Mouse (Mus musculus): ENCODE measurements around the gene Srsf7. TPM values are rescaled to one million over a fixed set of nuclear protein-coding genes. Genes with fewer than 3 reads are reported as not detected.
"Not testable (repeated sequence)": the region's sequence is repeated elsewhere in the genome, so short reads cannot be mapped to it uniquely, and the experiment has no call there.

The Srsf7 gene
- polyA plus RNA-seq, 1 experiment from 2014 or later: 178 TPM

DNA sequence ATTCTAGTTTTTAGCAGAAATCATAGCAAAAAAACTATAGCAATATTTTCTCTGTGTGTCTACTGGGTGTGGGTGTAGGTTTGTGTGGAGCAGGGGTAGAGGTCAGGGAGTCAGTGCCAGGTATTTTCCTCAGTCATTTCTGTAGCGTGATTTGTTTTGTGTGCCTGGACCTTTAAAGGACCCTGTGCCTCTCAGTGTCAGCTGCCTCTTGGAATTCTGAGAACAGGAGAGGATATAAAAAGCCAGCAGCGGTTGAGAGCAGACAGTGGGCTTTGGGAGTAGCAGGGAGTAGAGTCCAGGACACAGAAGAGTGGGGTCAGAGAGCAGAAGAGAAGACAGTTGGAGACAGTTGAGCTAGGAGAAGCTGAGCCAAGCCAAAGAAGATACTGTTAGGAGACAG is 13.0 kb upstream of the Srsf7 start:
- Histone ChIP-seq H3K9me3 (replicated peaks; ENCODE audit: control insufficient read depth, low read length) (no peaks in the 10 kb centered on the region), H3K4me3 (ENCODE audit: low read depth, low read length) (no peak overlapping the region), H3K36me3 (ENCODE audit: control insufficient read depth, insufficient read depth) (no peaks in the 10 kb centered on the region), H3K9ac (ENCODE audit: low read depth, low read length) (no peak overlapping the region), H3K27ac (ENCODE audit: low read length) (no peak overlapping the region), H3K4me2 (ENCODE audit: low read depth, low read length) (no peak overlapping the region), H3K4me1 (ENCODE audit: control insufficient read depth, low read depth, low read length) (peaks cover 8% of the 10 kb centered on the region), H3K27me3 (ENCODE audit: control insufficient read depth, insufficient read depth, low read depth, low read length) (no peaks in the 10 kb centered on the region)
- ATAC-seq (ENCODE audit: low read depth): no peak
- WGBS (ENCODE audit: insufficient replicate concordance): 59% methylated on average over 2 of the region's 2 CpGs

DNA sequence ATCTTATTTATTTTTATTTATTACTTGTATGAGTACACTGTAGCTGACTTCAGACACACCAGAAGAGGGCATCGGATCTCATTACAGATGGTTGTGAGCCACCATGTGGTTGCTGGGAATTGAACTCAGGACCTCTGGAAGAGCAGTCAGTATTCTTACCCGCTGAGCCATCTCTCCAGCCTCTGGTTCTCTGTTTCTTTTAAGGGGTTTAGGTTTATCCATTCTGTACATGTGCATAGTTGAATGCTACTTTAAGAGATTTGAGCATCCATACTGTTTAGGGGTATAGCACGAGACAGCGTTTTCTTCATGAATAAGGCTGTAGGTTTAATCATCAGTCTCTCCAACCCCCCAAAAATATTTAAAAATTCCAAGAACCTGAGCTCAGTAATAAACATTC is 6.9 kb upstream of the Srsf7 start:
- H3K27ac ChIP-seq (ENCODE audit: low read length); H3K27me3 ChIP-seq (ENCODE audit: control insufficient read depth, insufficient read depth, low read depth, low read length); H3K4me2 ChIP-seq (ENCODE audit: low read depth, low read length); H3K9ac ChIP-seq (ENCODE audit: low read depth, low read length); ATAC-seq (ENCODE audit: low read depth); H3K4me1 ChIP-seq (ENCODE audit: control insufficient read depth, low read depth, low read length); H3K36me3 ChIP-seq (ENCODE audit: control insufficient read depth, insufficient read depth); H3K4me3 ChIP-seq (ENCODE audit: low read depth, low read length); H3K9me3 ChIP-seq (replicated peaks; ENCODE audit: control insufficient read depth, low read length): not testable (repeated sequence)
- WGBS (ENCODE audit: insufficient replicate concordance): 83% methylated on average over 4 of the region's 4 CpGs

DNA sequence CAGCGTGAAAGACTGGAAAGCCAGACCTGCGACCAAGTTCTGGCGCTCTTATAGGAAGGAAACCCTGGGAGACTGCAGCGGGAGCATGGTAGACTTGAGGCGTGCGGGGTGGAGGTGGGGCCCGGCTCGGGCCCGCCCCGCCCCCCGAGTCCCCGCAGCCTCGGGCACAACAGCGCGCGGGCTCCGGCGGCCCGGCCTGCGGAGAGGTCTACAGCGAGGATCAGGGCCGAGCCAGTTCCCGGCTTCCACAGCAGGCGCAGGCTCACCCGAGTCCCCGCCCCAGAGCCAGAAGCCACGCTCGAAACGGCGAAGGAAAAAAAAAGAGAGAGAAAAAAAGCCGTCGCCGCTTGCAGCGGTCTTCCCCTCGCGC is 821 bp downstream of the Srsf7 start:
- Histone ChIP-seq H3K27ac (ENCODE audit: low read length) (peak overlapping the region; percentile 95), H3K4me3 (ENCODE audit: low read depth, low read length) (peak overlapping the region; percentile 91), H3K27me3 (ENCODE audit: control insufficient read depth, insufficient read depth, low read depth, low read length) (no peaks in the 10 kb centered on the region), H3K36me3 (ENCODE audit: control insufficient read depth, insufficient read depth) (peaks cover 31% of the 10 kb centered on the region), H3K9ac (ENCODE audit: low read depth, low read length) (peak overlapping the region; percentile 93), H3K4me1 (ENCODE audit: control insufficient read depth, low read depth, low read length) (peaks cover 6% of the 10 kb centered on the region), H3K4me2 (ENCODE audit: low read depth, low read length) (peak overlapping the region; percentile 93), H3K9me3 (replicated peaks; ENCODE audit: control insufficient read depth, low read length) (no peaks in the 10 kb centered on the region)
- under 1% methylated on average over 36 of the region's 36 CpGs for WGBS (ENCODE audit: insufficient replicate concordance)
- peak; percentile 65 for ATAC-seq (ENCODE audit: low read depth)

DNA sequence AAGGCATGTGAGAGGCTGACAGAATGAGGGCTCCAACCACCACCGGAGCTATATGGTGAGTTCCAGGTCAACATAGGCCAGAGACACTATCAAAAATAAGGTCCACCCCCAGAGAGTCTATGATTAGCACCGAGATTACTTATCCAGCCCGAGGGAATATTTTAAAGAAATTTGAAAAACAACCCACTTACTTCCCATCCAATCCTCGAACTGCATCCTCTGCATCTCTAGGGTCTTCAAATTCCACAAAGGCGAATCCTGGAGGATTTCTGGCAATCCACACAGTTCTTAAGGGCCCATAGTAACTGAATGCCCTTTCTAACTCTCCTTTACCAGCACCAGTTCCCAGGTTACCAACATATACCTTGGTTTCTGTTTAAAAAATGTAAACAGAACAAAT is 1.4 kb downstream of the Srsf7 start:
- Histone ChIP-seq H3K36me3 (ENCODE audit: control insufficient read depth, insufficient read depth) (peaks cover 34% of the 10 kb centered on the region), H3K4me2 (ENCODE audit: low read depth, low read length) (peak overlapping the region; percentile 93), H3K4me1 (ENCODE audit: control insufficient read depth, low read depth, low read length) (peaks cover 6% of the 10 kb centered on the region), H3K9me3 (replicated peaks; ENCODE audit: control insufficient read depth, low read length) (no peaks in the 10 kb centered on the region), H3K27ac (ENCODE audit: low read length) (0 out of 2 replicates have a peak overlapping the region, but pooled peaks have one; percentile 19), H3K27me3 (ENCODE audit: control insufficient read depth, insufficient read depth, low read depth, low read length) (no peaks in the 10 kb centered on the region), H3K4me3 (ENCODE audit: low read depth, low read length) (peak overlapping the region; percentile 91), H3K9ac (ENCODE audit: low read depth, low read length) (peak overlapping the region; percentile 93)
- WGBS (ENCODE audit: insufficient replicate concordance): 13% methylated on average over 5 of the region's 5 CpGs
- ATAC-seq (ENCODE audit: low read depth): no peak

DNA sequence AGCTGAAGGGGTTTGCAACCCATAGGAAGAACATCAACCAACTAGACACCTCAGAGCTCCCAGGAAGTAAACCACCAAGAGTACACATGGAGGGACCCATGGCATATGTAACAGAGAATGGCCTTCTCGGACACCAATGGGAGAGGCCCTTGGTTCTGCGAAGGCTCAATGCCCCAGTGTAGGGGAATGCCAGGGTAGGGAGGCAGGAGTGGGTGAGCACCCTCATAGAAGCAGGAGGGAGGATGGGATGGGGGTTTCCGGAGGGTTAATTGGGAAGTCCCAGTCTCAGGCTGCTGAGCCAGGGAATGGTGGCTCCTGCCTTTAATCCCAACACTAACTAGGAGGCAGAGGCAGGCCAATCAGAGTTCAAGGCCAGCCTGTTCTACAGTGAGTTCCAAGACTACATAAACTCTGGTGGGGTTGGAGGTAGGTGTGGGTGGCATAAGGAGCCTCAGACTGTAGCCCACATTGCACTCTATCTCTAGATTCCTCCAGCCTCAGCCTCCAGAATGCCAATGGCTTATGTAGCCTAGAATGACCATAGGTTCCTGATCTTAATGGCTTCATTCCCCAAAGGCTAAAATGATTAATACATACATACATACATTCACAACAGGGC is 7.8 kb downstream of the Srsf7 start:
- Histone ChIP-seq H3K4me2 (ENCODE audit: low read depth, low read length) (no peak overlapping the region), H3K27ac (ENCODE audit: low read length) (no peak overlapping the region), H3K27me3 (ENCODE audit: control insufficient read depth, insufficient read depth, low read depth, low read length) (no peaks in the 10 kb centered on the region), H3K36me3 (ENCODE audit: control insufficient read depth, insufficient read depth) (peaks cover 28% of the 10 kb centered on the region), H3K9ac (ENCODE audit: low read depth, low read length) (no peak overlapping the region), H3K4me3 (ENCODE audit: low read depth, low read length) (no peak overlapping the region), H3K9me3 (replicated peaks; ENCODE audit: control insufficient read depth, low read length) (no peaks in the 10 kb centered on the region), H3K4me1 (ENCODE audit: control insufficient read depth, low read depth, low read length) (no peaks in the 10 kb centered on the region)
- ATAC-seq (ENCODE audit: low read depth): peak; percentile 24; the same call in 1 of the 2 replicates
- 85% methylated on average over 3 of the region's 3 CpGs for WGBS (ENCODE audit: insufficient replicate concordance)

DNA sequence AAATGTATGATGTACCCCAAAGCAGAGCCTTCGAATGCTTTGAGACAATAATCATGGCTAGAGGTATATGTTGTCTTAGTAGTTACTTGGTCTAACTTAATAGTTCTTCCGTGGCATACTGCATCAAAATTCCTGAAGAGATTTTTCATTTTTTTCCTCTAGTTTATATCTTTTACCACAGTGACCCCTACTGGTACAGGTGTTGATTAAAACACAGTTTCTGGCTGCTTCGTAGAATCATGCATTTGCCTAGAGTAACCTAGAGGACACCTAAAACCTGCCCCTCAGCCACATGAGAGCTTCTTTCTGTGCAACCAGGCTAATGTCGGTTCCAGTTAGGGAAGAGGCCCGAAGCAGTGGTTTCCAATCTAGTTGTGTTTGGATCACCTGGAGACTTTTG is 14.0 kb downstream of the Srsf7 start:
- no peak for ATAC-seq (ENCODE audit: low read depth)
- H3K4me2 ChIP-seq (ENCODE audit: low read depth, low read length): no peak overlapping the region
- H3K36me3 ChIP-seq (ENCODE audit: control insufficient read depth, insufficient read depth): no peaks in the 10 kb centered on the region; the same call in 1 of the 2 replicates
- H3K27me3 ChIP-seq (ENCODE audit: control insufficient read depth, insufficient read depth, low read depth, low read length): no peaks in the 10 kb centered on the region
- H3K9ac ChIP-seq (ENCODE audit: low read depth, low read length): no peak overlapping the region
- no peaks in the 10 kb centered on the region for H3K4me1 ChIP-seq (ENCODE audit: control insufficient read depth, low read depth, low read length)
- H3K9me3 ChIP-seq (replicated peaks; ENCODE audit: control insufficient read depth, low read length): no peaks in the 10 kb centered on the region
- 54% methylated on average over 5 of the region's 5 CpGs for WGBS (ENCODE audit: insufficient replicate concordance)
- no peak overlapping the region for H3K4me3 ChIP-seq (ENCODE audit: low read depth, low read length)
- H3K27ac ChIP-seq (ENCODE audit: low read length): no peak overlapping the region

DNA sequence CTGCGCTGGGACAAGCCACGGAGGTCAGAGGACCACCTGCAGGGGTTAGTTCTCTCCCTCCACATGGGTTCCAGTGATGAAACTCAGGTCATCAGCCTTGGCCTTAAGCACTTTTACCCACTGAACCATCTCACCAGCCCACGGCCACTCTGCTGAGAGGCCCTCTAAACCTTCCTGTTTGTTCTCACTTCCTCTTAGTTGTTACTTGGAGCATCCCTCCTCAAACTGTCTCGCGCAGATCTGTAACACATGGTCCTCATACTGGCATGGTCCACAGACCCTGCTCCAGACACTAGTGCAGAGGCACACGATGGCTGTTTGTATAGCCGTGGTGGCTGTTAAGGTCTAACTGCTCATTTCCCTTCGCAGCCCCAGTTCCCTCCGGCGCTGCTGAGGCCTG is 23.5 kb downstream of the Srsf7 start:
- H3K27ac ChIP-seq (ENCODE audit: low read length): no peak overlapping the region
- no peaks in the 10 kb centered on the region for H3K4me1 ChIP-seq (ENCODE audit: control insufficient read depth, low read depth, low read length)
- ATAC-seq (ENCODE audit: low read depth): no peak
- no peak overlapping the region for H3K4me2 ChIP-seq (ENCODE audit: low read depth, low read length)
- WGBS (ENCODE audit: insufficient replicate concordance): 62% methylated on average over 10 of the region's 10 CpGs
- H3K36me3 ChIP-seq (ENCODE audit: control insufficient read depth, insufficient read depth): no peaks in the 10 kb centered on the region
- no peak overlapping the region for H3K4me3 ChIP-seq (ENCODE audit: low read depth, low read length)
- H3K9ac ChIP-seq (ENCODE audit: low read depth, low read length): no peak overlapping the region
- no peaks in the 10 kb centered on the region for H3K27me3 ChIP-seq (ENCODE audit: control insufficient read depth, insufficient read depth, low read depth, low read length)
- no peaks in the 10 kb centered on the region for H3K9me3 ChIP-seq (replicated peaks; ENCODE audit: control insufficient read depth, low read length)

DNA sequence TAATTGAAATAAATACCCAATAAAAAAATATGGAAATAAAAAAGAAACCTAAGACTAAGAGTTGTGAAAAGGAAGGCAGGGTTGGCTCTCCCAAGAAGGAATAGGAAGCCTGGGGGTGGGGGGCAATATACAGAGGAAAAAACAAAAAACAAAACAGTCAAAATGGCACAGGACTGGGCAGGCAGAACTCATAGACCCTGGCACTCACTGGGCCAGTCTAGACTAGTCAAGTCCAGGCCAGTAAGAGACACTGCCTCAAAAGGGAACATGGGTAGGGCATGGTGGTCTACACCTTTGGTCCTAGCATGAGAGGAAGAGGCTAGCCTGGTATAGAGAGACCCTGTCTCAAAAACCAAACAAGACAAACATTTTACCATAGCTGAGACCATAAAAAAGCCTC is 26.6 kb downstream of the Srsf7 start:
- Histone ChIP-seq H3K9ac (ENCODE audit: low read depth, low read length) (no peak overlapping the region), H3K36me3 (ENCODE audit: control insufficient read depth, insufficient read depth) (no peaks in the 10 kb centered on the region), H3K9me3 (replicated peaks; ENCODE audit: control insufficient read depth, low read length) (no peaks in the 10 kb centered on the region), H3K4me3 (ENCODE audit: low read depth, low read length) (no peak overlapping the region), H3K27me3 (ENCODE audit: control insufficient read depth, insufficient read depth, low read depth, low read length) (no peaks in the 10 kb centered on the region), H3K4me1 (ENCODE audit: control insufficient read depth, low read depth, low read length) (no peaks in the 10 kb centered on the region), H3K4me2 (ENCODE audit: low read depth, low read length) (no peak overlapping the region), H3K27ac (ENCODE audit: low read length) (no peak overlapping the region)
- ATAC-seq (ENCODE audit: low read depth): no peak

DNA sequence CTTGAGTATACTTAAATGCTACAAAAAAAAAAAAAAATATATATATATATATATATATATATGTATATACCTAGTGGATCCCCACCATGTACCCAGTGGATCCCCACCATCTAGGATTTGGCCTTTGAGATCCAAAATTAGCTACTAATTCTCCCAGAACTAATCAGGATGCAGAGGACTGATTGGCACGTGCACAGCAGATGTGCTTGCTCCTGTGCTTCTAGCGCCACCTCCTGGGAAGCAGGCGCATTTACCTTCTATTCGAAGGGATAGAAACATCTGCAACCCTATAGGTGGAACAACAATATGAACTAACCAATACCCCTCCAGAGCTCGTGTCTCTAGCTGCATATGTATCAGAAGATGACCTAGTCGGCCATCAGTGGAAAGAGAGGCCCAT is 27.1 kb downstream of the Srsf7 start:
- no peaks in the 10 kb centered on the region for H3K4me1 ChIP-seq (ENCODE audit: control insufficient read depth, low read depth, low read length)
- no peaks in the 10 kb centered on the region for H3K27me3 ChIP-seq (ENCODE audit: control insufficient read depth, insufficient read depth, low read depth, low read length)
- H3K4me2 ChIP-seq (ENCODE audit: low read depth, low read length): no peak overlapping the region
- H3K36me3 ChIP-seq (ENCODE audit: control insufficient read depth, insufficient read depth): no peaks in the 10 kb centered on the region
- under 1% methylated on average over 6 of the region's 6 CpGs for WGBS (ENCODE audit: insufficient replicate concordance)
- ATAC-seq (ENCODE audit: low read depth): peak; percentile 59
- H3K4me3 ChIP-seq (ENCODE audit: low read depth, low read length): no peak overlapping the region
- H3K9me3 ChIP-seq (replicated peaks; ENCODE audit: control insufficient read depth, low read length): no peaks in the 10 kb centered on the region
- no peak overlapping the region for H3K27ac ChIP-seq (ENCODE audit: low read length)
- no peak overlapping the region for H3K9ac ChIP-seq (ENCODE audit: low read depth, low read length)
